9 mouse cellular contexts compared by ENCODE assay signal in the genomic region with DNA sequence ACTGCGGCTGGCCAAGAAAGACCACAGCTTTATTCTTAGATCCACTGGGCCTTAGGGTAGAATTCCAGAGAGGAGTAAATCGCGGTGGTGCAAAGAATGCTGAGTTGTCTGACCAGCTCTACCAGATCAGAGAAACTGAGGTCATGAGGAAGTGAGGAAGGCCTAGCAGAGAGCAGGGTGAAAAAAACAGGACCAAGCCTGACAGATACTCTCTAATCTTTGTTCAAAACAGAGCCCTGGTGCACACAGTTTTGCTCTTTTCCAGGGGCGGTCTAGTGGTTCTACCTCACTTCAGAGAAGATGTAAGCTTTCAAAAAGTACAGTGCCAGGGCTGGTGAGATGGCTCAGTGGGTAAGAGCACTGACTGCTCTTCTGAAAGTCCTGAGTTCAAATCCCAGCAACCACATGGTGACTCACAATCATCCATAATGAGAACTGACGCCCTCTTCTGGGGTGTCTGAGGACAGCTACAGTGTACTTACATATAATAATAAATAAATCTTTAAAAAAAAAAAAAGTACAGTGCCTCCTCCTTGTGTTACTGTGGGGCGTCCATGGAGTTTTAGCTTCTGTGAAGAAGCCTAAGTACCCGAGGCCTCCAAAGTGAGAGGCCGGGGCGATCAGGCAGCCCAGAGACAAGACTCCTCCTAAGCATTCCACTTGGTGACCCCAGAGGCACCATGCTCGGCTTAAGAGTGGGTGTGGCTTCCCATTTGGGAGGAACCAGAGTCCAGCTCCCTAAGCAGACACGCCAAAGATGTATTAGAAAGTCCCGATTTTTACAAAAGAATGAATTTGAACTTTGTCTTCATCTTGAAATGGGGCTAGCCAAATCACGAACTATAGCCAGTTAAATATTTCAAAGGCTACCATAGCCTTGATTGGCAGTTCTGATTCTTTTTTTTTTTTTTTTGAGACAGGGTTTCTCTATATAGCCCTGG. TPM values are rescaled to one million over a fixed set of nuclear protein-coding genes. Genes with fewer than 3 reads are reported as not detected.
DNase-seq lines count a peak whose midpoint lies in the region; ATAC-seq and TF ChIP-seq lines count a peak whose summit lies in the region.
"Had no signal": no experiment of that assay in that cellular context is flagged by ENCODE, and none has a peak within 500 bp of the region (broad histone marks: within the 10 kb centered on the region; RNA-seq: fewer than 3 reads in every experiment).

No protein-coding gene starts in this region.

- no peaks in the 10 kb centered on the region for H3K9me3 ChIP-seq in intestine, postnatal 0 days (ENCODE audit: control insufficient read depth)
- H3K9me3 ChIP-seq in liver, embryonic 15.5 days (replicated peaks): no peaks in the 10 kb centered on the region
- no peaks in the 10 kb centered on the region for H3K9me3 ChIP-seq in neural tube, embryonic 12.5 days

- DNase-seq in 416B (ENCODE audit: low read depth): peak; percentile 89
- peak; percentile 89 for DNase-seq in R1 (ENCODE audit: low read depth, low spot score)
- DNase-seq in cerebellum, postnatal 36 days: peak; percentile 29 to 34
- peak; percentile 50 for DNase-seq in gastrocnemius, postnatal 25 days
- peak; percentile 38 for DNase-seq in thymus, postnatal 14 days

- peak overlapping the region; percentile 72 for H3K4me2 ChIP-seq in intestine, postnatal 0 days (replicated peaks; ENCODE audit: low read depth)
- H3K4me2 ChIP-seq in liver, embryonic 15.5 days: peak overlapping the region; percentile 79
- peak overlapping the region; percentile 54 for H3K4me2 ChIP-seq in neural tube, embryonic 12.5 days (replicated peaks)

- ATAC-seq in intestine, postnatal 0 days: peak; percentile 25; the same call in 1 of the 2 replicates
- peak; percentile 37 for ATAC-seq in liver, embryonic 15.5 days (ENCODE audit: insufficient read depth)
- peak; percentile 23; the same call in 1 of the 2 replicates for ATAC-seq in neural tube, embryonic 12.5 days (ENCODE audit: low FRiP score, low read depth)

- peak overlapping the region; percentile 75 for H3K4me3 ChIP-seq in intestine, postnatal 0 days (ENCODE audit: low read depth, low read length)
- peak overlapping the region; percentile 94 for H3K4me3 ChIP-seq in liver, embryonic 15.5 days (replicated peaks)
- H3K4me3 ChIP-seq in neural tube, embryonic 12.5 days: peak overlapping the region; percentile 33

- H3K36me3 ChIP-seq in intestine, postnatal 0 days (ENCODE audit: control insufficient read depth, insufficient read depth): no peaks in the 10 kb centered on the region
- H3K36me3 ChIP-seq in liver, embryonic 15.5 days (replicated peaks): no peaks in the 10 kb centered on the region
- H3K36me3 ChIP-seq in neural tube, embryonic 12.5 days: no peaks in the 10 kb centered on the region

- 12% methylated on average over 13 of the region's 13 CpGs for WGBS in intestine, postnatal 0 days
- 21% methylated on average over 13 of the region's 13 CpGs for WGBS in liver, embryonic 15.5 days (ENCODE audit: insufficient replicate concordance)
- WGBS in neural tube, embryonic 12.5 days: 33% methylated on average over 13 of the region's 13 CpGs

- H3K27ac ChIP-seq in intestine, postnatal 0 days (ENCODE audit: low read depth, low read length): peak overlapping the region; percentile 54
- H3K27ac ChIP-seq in liver, embryonic 15.5 days (replicated peaks): peak overlapping the region; percentile 80
- H3K27ac ChIP-seq in neural tube, embryonic 12.5 days: no peak overlapping the region

- TF ChIP-seq CTCF in intestine, postnatal 0 days (IDR thresholded peaks at IDR 0.05; ENCODE audit: low read depth): peak; percentile 48

- H3K4me1 ChIP-seq in intestine, postnatal 0 days (replicated peaks; ENCODE audit: control insufficient read depth, insufficient read depth, low read length): 0 out of 2 replicates have a peak, but pooled peaks cover 5% of the 10 kb centered on the region
- H3K4me1 ChIP-seq in liver, embryonic 15.5 days (replicated peaks): peaks cover 40% of the 10 kb centered on the region
- H3K4me1 ChIP-seq in neural tube, embryonic 12.5 days: 0 out of 2 replicates have a peak, but pooled peaks cover 2% of the 10 kb centered on the region

- no peaks in the 10 kb centered on the region for H3K27me3 ChIP-seq in intestine, postnatal 0 days (replicated peaks; ENCODE audit: control insufficient read depth, insufficient read depth, low read length)
- no peaks in the 10 kb centered on the region for H3K27me3 ChIP-seq in liver, embryonic 15.5 days
- no peaks in the 10 kb centered on the region for H3K27me3 ChIP-seq in neural tube, embryonic 12.5 days (replicated peaks)

- no peak overlapping the region; the same call in 1 of the 2 replicates for H3K9ac ChIP-seq in intestine, postnatal 0 days (ENCODE audit: low read depth, low read length)
- peak overlapping the region; percentile 64 for H3K9ac ChIP-seq in liver, embryonic 15.5 days
- peak overlapping the region; percentile 51 for H3K9ac ChIP-seq in neural tube, embryonic 12.5 days

RNA-seq across cellular contexts. Expression of a gene that starts 0.9 kb away (rescaled TPM):
- 1 to 10 TPM; 2.2 to 4.3 TPM for total RNA-seq in gastrocnemius, postnatal 25 days (2021)
- 3.4 and 3.5 TPM in 2 replicates for polyA plus RNA-seq in intestine, postnatal 0 days (2015; fragmentation: Nextera tagmentation; extraction: Ambion mirVana)
- polyA plus RNA-seq in liver, embryonic 15.5 days (2015; fragmentation: Nextera tagmentation; extraction: Ambion mirVana): 10.5 and 12.3 TPM in 2 replicates
- 42.4 and 45.6 TPM in 2 replicates for polyA plus RNA-seq in neural tube, embryonic 12.5 days (2016; fragmentation: Nextera tagmentation; extraction: Ambion mirVana)

RNA-seq across cellular contexts. Expression of a gene that starts 21.4 kb away (rescaled TPM):
- total RNA-seq in gastrocnemius, postnatal 25 days (2021): not detected
- polyA plus RNA-seq in intestine, postnatal 0 days (2015; fragmentation: Nextera tagmentation; extraction: Ambion mirVana): not detected in 2 replicates
- 0.08 and 0.18 TPM in 2 replicates for polyA plus RNA-seq in liver, embryonic 15.5 days (2015; fragmentation: Nextera tagmentation; extraction: Ambion mirVana)
- 0.52 TPM in 2 replicates for polyA plus RNA-seq in neural tube, embryonic 12.5 days (2016; fragmentation: Nextera tagmentation; extraction: Ambion mirVana)

RNA-seq across cellular contexts. Expression of a gene that starts 49.7 kb away (rescaled TPM):
- total RNA-seq in gastrocnemius, postnatal 25 days (2021): not detected
- 2.1 and 2.6 TPM in 2 replicates for polyA plus RNA-seq in intestine, postnatal 0 days (2015; fragmentation: Nextera tagmentation; extraction: Ambion mirVana)
- 0.22 and 0.58 TPM in 2 replicates for polyA plus RNA-seq in liver, embryonic 15.5 days (2015; fragmentation: Nextera tagmentation; extraction: Ambion mirVana)
- polyA plus RNA-seq in neural tube, embryonic 12.5 days (2016; fragmentation: Nextera tagmentation; extraction: Ambion mirVana): 0.20 TPM in 1 of 2 replicates, not detected in the other
- total RNA-seq: left cerebral cortex, adult 18-20 months had no signal

Comparison
In these comparisons a context has a peak if more than half of its experiments do, and no peak if none do; other contexts are left out.
1. DNase-seq: peak in every context shown above with its lines; median percentile 89 in 416B; 89 in R1; 50 in gastrocnemius, postnatal 25 days; 38 in thymus, postnatal 14 days; 32 in cerebellum, postnatal 36 days.
2. H3K4me3 ChIP-seq: peak in every context shown above with its lines; median percentile 94 in liver, embryonic 15.5 days; 75 in intestine, postnatal 0 days; 33 in neural tube, embryonic 12.5 days.